Mouse (Mus musculus) induced T-regulatory cell, adult 2 months (primary cell): ENCODE measurements around the gene Usp40.
"Not testable (repeated sequence)": the region's sequence is repeated elsewhere in the genome, so short reads cannot be mapped to it uniquely, and the experiment has no call there.

Experiments
- DNase-seq: peaks from one replicate; pipeline ENCODE4 v3.0.0-alpha.2; 2012; ENCODE audit warnings: low read depth

Gene Usp40

GRCm38 (mm10) chr1:88008211-88008697, at the start of gene Usp40:
Gene Usp40 (minus strand): TSS chr1:88008551.
- peak; percentile 81 for DNase-seq

- DNase-seq, result no peak
Observed at GRCm38 (mm10) chr1:88055088-88055487, 46.7 kb upstream of the Usp40 start, which contains the start of gene Ugt1a10. Gene Ugt1a10 (plus strand): TSS chr1:88055388.

- not testable (repeated sequence) for DNase-seq
Observed at GRCm38 (mm10) chr1:88047408-88047807, 39.1 kb upstream of the Usp40 start.

- not testable (repeated sequence) for DNase-seq
Observed at GRCm38 (mm10) chr1:88044832-88045437, 36.6 kb upstream of the Usp40 start.

- not testable (repeated sequence) for DNase-seq
Observed at GRCm38 (mm10) chr1:88043044-88043443, 34.7 kb upstream of the Usp40 start.

GRCm38 (mm10) chr1:88025244-88025643, 16.9 kb upstream of the Usp40 start:
- not testable (repeated sequence) for DNase-seq

GRCm38 (mm10) chr1:88015371-88015770, 7.0 kb upstream of the Usp40 start:
- DNase-seq, result no peak

- DNase-seq, result no peak
Observed at GRCm38 (mm10) chr1:88014671-88015070, 6.3 kb upstream of the Usp40 start.

- DNase-seq, result no peak
Observed at GRCm38 (mm10) chr1:88014194-88014593, 5.8 kb upstream of the Usp40 start.

- no peak for DNase-seq
Observed at GRCm38 (mm10) chr1:88013726-88014125, 5.4 kb upstream of the Usp40 start.

GRCm38 (mm10) chr1:88009521-88009920, 1.2 kb upstream of the Usp40 start:
- no peak for DNase-seq

- DNase-seq, result no peak
Observed at GRCm38 (mm10) chr1:88008735-88009134, 384 bp upstream of the Usp40 start.

- no peak for DNase-seq
Observed at GRCm38 (mm10) chr1:88007692-88008210, 600 bp downstream of the Usp40 start.

- DNase-seq, result no peak
Observed at GRCm38 (mm10) chr1:87992716-87993115, 15.6 kb downstream of the Usp40 start.

GRCm38 (mm10) chr1:87982291-87982690, 26.1 kb downstream of the Usp40 start:
- no peak for DNase-seq

- no peak for DNase-seq
Observed at GRCm38 (mm10) chr1:87970381-87970780, 38.0 kb downstream of the Usp40 start.

- no peak for DNase-seq
Observed at GRCm38 (mm10) chr1:87961459-87962167, 46.7 kb downstream of the Usp40 start.

GRCm38 (mm10) chr1:87960752-87961151, 47.6 kb downstream of the Usp40 start:
- no peak for DNase-seq

GRCm38 (mm10) chr1:87959998-87960431, 48.3 kb downstream of the Usp40 start:
- DNase-seq, result no peak

GRCm38 (mm10) chr1:87959532-87959931, 48.8 kb downstream of the Usp40 start:
- DNase-seq, result no peak

- DNase-seq, result no peak
Observed at GRCm38 (mm10) chr1:87958931-87959330, 49.4 kb downstream of the Usp40 start.

- no peak for DNase-seq
Observed at GRCm38 (mm10) chr1:87953073-87953472, 55.3 kb downstream of the Usp40 start.

GRCm38 (mm10) chr1:87951641-87952040, 56.7 kb downstream of the Usp40 start:
- no peak for DNase-seq
